Mouse (Mus musculus) frontal cortex, adult 2 months (tissue): ENCODE results near the gene Lemd1. TPM values are rescaled to one million over a fixed set of nuclear protein-coding genes. Genes with fewer than 3 reads are reported as not detected.

Experiments
- DNase-seq, 2 experiments: peaks; one replicate each; pipeline ENCODE4 v3.0.0; 2022; ENCODE audit warnings: low spot score in 1 of 2; ENCODE audit errors: extremely low spot score in 1 of 2
- polyA plus RNA-seq: library from polyadenylated mRNA; depleted of rRNA; stranded (reverse); fragments of >200 nt; gene quantifications from 2 replicates; pipeline ENCODE4 v1.2.3, GENCODE M21; 2012

The Lemd1 gene
- polyA plus RNA-seq, 1 experiment = 10.7 TPM

GRCm38 (mm10) chr1:132286735-132287134 is 95.5 kb downstream of the Lemd1 start:
- no peak for DNase-seq

DNA sequence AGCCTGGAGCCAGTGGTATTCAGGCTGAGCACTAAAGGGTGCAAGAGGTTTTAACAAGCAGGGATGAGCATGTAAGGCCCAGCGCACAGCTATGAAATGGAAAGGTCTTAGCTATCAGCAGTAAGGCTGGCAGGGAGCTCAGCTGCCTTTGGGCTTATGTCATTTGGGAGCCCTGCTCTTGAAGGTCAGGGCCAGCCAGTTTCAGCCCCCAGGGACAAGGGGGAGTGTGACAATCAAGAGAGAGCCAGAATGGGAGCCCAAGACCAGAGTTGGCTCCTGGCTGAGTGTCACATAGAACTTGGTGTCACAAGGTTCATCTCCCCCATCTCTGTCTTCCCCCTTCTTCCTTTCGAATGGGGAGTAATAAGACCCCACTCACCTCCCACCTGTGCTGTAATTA is 96.2 kb downstream of the Lemd1 start:
- DNase-seq = no peak

GRCm38 (mm10) chr1:132287991-132288451 is 96.8 kb downstream of the Lemd1 start:
- no peak for DNase-seq

GRCm38 (mm10) chr1:132289965-132290364 is 98.7 kb downstream of the Lemd1 start:
- DNase-seq = no peak

- no peak for DNase-seq
Measured at GRCm38 (mm10) chr1:132290921-132291675, 99.9 kb downstream of the Lemd1 start.

DNA sequence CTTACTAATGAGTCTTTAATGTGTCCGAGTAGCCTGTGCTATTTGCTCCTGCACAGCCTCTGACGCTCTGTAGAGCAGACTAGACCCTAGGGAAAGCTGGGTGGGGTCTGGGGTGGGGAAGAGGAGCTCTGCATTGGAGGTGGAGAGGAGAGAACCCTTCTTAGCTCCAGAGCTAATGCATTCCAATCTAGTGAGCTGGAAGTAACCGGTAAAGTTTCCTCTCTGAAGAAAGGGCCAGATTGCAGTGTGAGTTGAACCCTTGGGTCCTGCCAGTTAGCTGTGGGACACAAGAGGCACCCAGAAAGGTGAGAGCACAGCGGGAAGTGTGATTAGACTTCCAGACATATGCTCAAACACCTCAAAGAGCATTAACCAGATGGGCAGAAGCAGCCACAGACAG is 100.5 kb downstream of the Lemd1 start:
- DNase-seq = no peak

GRCm38 (mm10) chr1:132292318-132293129 is 101.3 kb downstream of the Lemd1 start:
- DNase-seq = no peak

GRCm38 (mm10) chr1:132295506-132295905 is 104.3 kb downstream of the Lemd1 start:
- no peak for DNase-seq

DNA sequence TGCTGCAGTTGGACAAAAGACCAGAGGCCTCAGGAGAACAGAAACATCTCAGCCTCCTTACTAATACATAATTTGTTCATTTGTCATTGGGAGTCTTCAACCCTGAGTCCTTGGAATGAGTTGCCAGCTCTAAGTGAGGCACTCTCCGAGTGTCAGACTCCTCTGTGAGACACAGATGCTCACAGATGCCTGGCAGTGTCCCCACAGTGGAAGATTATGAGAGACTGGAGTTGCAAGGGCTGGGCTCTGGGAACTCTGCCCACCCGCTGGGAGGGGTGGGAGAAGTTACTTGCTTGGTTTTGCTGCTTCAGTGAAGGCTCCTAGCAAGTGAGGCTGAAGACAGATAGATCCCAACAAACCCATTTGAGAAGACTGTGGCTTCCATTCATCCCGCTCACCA is 104.8 kb downstream of the Lemd1 start:
- peak in 1 of 2 experiments; percentile 46 for DNase-seq

- DNase-seq = peak; percentile 27 to 63
Measured at GRCm38 (mm10) chr1:132298425-132298800, 107.2 kb downstream of the Lemd1 start, which contains the start of gene Klhdc8a. TSS of gene Klhdc8a (plus strand) at chr1:132298626.

DNA sequence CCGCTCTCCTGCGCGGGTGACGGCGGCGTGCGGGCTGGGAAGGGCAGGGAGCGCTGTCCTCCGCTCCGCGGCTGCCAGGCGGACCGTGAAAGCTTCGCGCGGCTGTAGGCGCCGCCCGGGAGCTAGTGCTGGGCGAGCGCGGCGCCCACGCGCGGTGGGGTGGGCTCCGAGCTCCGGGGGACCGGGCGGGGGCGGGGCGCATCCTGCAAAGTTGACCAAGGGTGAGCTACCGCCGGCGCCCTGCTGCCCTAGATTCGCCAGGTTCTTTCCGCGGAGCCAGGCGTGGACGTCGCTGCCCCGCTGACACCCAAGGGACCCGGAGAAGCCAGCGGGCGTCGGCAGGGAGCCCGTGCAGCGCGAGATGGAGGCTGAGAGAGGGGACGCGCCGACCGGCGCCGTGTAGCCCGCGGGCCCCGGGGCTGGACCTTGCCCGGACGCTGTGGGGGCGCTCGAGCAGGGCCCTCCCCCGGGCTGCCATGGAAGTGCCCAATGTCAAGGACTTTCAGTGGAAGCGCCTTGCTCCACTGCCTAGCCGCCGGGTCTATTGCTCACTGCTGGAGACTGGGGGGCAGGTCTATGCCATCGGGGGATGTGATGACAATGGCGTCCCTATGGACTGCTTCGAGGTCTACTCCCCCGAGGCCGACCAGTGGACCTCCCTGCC is 107.7 kb downstream of the Lemd1 start:
- no peak for DNase-seq

DNA sequence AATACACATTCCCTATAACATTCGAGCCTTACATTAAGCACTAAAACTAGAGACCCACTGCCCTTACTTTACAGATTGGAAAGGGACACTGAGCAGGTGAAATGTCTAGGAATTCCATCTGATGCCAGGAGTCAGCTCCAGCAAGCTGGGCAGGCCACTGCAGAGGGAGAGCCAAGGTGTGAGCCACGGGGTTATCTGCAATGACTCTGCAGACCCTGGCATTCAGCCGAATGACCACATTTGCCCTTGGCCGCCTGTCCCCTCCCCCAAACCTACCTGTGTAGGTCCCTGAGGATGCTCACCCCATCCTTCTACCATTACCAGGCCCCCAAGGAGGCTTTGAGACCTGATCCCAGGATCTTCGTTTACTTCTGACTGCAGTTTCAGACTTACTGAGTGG is 108.5 kb downstream of the Lemd1 start:
- no peak for DNase-seq

GRCm38 (mm10) chr1:132301242-132301641 is 110.0 kb downstream of the Lemd1 start:
- no peak for DNase-seq

DNA sequence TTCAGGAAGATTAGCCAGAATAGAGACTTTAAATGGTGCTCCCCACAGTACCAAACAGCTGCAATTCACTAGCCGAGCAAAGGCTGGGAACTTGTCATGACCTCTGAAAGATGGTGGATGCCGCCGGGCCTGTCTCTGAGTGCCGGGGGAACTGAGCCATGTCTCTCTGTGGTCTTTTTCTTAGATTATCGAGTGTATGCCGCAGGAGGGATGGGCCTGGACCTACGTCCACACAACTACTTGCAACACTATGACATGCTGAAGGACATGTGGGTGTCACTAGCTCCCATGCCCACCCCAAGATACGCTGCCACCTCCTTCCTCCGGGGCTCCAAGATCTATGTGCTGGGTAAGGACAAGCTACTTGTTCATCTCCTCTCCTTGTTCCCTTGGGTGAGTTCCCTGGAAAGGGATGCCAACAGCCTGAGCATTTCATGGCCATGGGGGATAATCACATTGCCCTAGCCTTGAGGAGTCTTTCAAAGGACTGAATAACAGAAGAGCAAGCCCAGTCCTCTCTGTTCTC is 111.2 kb downstream of the Lemd1 start:
- no peak for DNase-seq

DNA sequence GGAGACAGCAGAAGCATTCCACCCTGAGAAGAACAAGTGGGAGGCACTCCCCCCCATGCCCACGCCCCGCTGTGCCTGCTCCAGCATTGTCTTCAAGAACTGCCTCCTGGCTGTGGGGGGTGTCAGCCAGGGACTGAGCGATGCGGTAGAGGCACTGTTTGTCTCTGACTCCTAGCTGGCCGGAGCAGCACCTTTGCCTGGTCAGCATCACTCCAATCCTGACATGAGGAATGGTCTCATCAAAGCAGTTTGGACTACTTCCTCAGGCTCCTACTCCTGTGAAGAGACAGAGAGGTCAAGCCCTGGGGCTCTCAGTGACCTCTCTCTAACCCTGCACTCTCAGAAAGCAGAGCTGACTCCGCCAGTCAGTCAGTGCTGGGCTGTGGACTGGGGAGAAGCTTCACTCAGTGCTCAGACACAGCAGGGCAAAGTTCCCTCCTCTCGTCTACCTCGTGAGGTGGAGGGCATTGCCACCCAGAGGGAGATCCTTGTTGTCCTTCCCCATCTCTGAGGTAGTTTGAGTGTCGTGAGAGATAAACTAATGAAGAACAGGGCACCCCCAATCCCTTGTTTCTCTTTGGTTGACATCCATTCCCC is 113.5 kb downstream of the Lemd1 start:
- DNase-seq = no peak

DNA sequence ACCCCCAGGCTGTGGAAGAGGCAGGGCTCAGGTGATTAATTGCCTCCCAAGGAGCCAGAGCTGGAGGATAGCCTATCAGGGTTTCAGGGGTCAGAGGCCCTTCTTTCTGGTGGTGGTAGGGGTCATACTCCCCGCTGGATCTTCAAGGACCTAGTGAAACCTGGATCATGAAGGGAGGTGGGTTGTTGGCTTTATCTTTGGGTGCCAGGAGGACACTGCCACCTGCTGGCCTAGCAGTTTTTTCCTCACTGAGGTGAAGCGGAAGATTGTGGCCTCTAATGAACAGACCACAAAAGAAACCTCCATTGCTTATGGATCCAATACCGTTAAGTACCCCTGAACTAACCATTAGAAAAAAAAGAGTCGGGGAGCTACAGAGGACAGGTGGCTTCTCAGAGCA is 114.9 kb downstream of the Lemd1 start:
- DNase-seq = peak in 1 of 2 experiments; percentile 75

DNA sequence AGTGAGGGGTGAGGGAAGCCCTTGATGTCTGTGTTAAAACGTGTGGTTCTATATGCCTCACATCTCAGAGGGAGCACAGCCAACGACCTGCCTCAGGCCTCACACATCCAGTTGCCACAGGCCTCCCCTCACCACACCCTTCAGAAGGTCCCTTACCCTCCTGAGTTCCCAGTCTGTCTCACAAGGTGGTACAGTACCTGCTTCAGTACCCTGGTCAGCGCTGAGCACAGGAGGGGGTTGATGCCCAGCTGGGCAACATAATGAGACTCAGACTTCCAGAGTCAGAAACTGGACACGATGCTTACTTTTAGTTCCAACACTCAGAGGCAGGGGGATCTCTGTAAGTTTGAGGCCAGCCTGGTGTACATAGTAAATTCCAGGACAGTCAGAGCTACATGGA is 115.6 kb downstream of the Lemd1 start:
- DNase-seq = no peak

GRCm38 (mm10) chr1:132307962-132308361 is 116.7 kb downstream of the Lemd1 start:
- peak in 1 of 2 experiments; percentile 44 for DNase-seq

DNA sequence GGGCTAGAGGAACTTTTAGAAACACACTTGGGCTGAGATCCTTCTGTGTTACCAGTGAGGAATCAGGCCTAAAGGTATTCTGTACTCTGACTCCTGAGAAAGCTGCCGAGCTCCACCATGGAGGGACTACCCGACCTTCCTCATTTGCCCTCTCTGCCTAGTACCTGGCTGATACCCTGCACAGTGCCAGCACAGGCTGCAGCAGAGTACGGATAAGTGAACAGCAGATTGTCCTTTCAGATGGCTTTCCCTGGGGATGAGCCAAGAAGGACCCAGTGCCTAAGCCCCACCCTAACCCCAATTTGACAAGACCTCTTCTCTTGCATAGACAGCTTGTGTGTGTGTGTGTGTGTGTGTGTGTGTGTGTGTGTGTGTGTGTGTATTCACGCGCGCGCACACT is 117.4 kb downstream of the Lemd1 start:
- DNase-seq = no peak
